Mouse (Mus musculus) hindbrain, embryonic 13.5 days (tissue): ENCODE results near the gene Tomm34. TPM values are rescaled to one million over a fixed set of nuclear protein-coding genes. Genes with fewer than 3 reads are reported as not detected.
A peak's percentile ranks its signal among the peaks of the same experiment; 100 is the strongest.
"Not testable (repeated sequence)": the region's sequence is repeated elsewhere in the genome, so short reads cannot be mapped to it uniquely, and the experiment has no call there.

Source experiments
- ATAC-seq: fragments of 200-750 bp; cut with Nextera tagmentation; 2 replicates; pipeline ENCODE4 v1.8.0; 2017; ENCODE audit warnings: moderate TSS enrichment; ENCODE audit not compliant: low FRiP score
- H3K27ac ChIP-seq: fragments of 300-500 bp; sonication (generic); 2 replicates; pipeline ENCODE4 v1.5.1; 2015; ENCODE audit warnings: inconsistent platforms, mild to moderate bottlenecking, moderate library complexity
- H3K27me3 ChIP-seq: fragments of 300-500 bp; sonication (generic); 2 replicates; pipeline ENCODE4 v1.6.1; 2015; ENCODE audit warnings: mild to moderate bottlenecking, inconsistent platforms
- H3K36me3 ChIP-seq: fragments of 300-500 bp; sonication (generic); 2 replicates; pipeline ENCODE4 v1.6.1; 2015; ENCODE audit warnings: mild to moderate bottlenecking, inconsistent platforms
- H3K4me1 ChIP-seq: fragments of 300-500 bp; sonication (generic); replicated peaks from 2 replicates; pipeline ENCODE4 v1.6.1; 2015; ENCODE audit warnings: inconsistent platforms
- H3K4me2 ChIP-seq: fragments of 300-500 bp; sonication (generic); 2 replicates; pipeline ENCODE4 v1.6.1; 2015; ENCODE audit warnings: inconsistent platforms, mild to moderate bottlenecking, moderate library complexity
- H3K4me3 ChIP-seq: fragments of 300-500 bp; sonication (generic); 2 replicates; pipeline ENCODE4 v1.5.1; 2015; ENCODE audit warnings: mild to moderate bottlenecking, inconsistent platforms
- H3K9ac ChIP-seq: fragments of 300-500 bp; sonication (generic); 2 replicates; pipeline ENCODE4 v1.6.1; 2015; ENCODE audit warnings: mild to moderate bottlenecking, inconsistent platforms
- H3K9me3 ChIP-seq: fragments of 300-500 bp; sonication (generic); 2 replicates; pipeline ENCODE4 v1.6.1; 2016; ENCODE audit warnings: inconsistent platforms
- WGBS: fragments of 180-500 bp; shearing (Covaris S2); methylation state at CpG from one replicate; pipeline ENCODE4 v1.1.7; 2015; 5-methylcytosine and 5-hydroxymethylcytosine counted together
- polyA plus RNA-seq: library from polyadenylated mRNA; unstranded; fragments of >200 nt; fragmentation: Nextera tagmentation; extraction: Ambion mirVana; gene quantifications from 2 replicates; pipeline ENCODE4 v1.2.1, GENCODE M21; 2015

Tomm34 gene
- polyA plus RNA-seq, 1 experiment from 2014 or later, result 47.1 TPM

DNA sequence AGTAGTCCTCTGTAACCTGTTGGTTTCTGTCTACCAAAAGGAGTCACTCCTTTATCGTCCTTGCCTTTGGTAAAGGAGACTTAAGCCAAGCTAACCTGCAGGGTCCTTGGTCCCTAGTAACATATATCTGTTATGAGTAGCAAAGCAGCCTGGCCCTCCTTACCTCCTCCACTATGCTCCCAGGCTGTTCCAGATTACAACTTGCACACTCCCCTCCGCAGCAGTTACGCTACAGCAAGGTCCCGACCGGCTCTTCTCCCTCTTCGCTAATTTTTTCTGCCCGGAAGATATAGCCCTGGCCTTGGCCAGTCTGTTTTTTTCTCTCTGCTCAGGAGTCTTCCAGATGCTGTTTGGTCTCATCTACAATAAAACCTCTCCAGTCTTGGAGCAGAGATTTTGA is 2.2 kb upstream of the Tomm34 start:
- no peaks in the 10 kb centered on the region for H3K27me3 ChIP-seq
- WGBS, result 90% methylated on average over 7 of the region's 7 CpGs
- no peak overlapping the region for H3K9ac ChIP-seq
- peaks cover 34% of the 10 kb centered on the region for H3K4me1 ChIP-seq
- no peak overlapping the region for H3K4me3 ChIP-seq
- ATAC-seq, result no peak
- no peaks in the 10 kb centered on the region for H3K36me3 ChIP-seq
- H3K27ac ChIP-seq, result no peak overlapping the region
- no peak overlapping the region for H3K4me2 ChIP-seq
- no peaks in the 10 kb centered on the region for H3K9me3 ChIP-seq

DNA sequence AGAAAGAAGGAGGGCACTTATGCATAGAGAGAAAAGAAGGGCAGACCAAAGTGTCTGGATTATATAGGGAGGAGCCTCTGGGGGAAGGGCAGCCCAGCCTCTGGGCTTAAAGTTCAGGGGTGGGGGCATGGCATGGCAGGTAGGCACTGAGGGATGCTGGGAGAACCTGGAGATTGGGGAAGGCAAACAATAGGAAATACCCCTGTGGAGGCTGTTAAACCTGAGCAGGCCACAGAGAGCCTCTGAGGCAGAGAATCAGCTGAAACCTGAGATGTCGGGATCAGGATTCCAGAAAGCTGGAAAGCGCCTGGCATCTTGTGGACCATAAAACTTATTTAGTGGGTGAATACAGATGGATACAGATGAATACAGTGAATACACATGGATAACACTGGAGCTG is 1.1 kb upstream of the Tomm34 start:
- H3K4me2 ChIP-seq, result no peak overlapping the region
- no peak overlapping the region for H3K27ac ChIP-seq
- no peak overlapping the region for H3K9ac ChIP-seq
- no peaks in the 10 kb centered on the region for H3K27me3 ChIP-seq
- ATAC-seq, result no peak
- 0 out of 2 replicates have a peak, but pooled peaks cover under 1% of the 10 kb centered on the region for H3K36me3 ChIP-seq
- H3K4me3 ChIP-seq, result no peak overlapping the region
- H3K4me1 ChIP-seq, result peaks cover 37% of the 10 kb centered on the region
- WGBS, result 81% methylated on average over 2 of the region's 2 CpGs
- no peaks in the 10 kb centered on the region for H3K9me3 ChIP-seq

GRCm38 (mm10) chr2:164071437-164071820 is 460 bp upstream of the Tomm34 start:
- H3K27me3 ChIP-seq, H3K36me3 ChIP-seq, H3K9me3 ChIP-seq, ATAC-seq: not testable (repeated sequence)
- WGBS, result 81% methylated on average over 11 of the region's 11 CpGs
- Histone ChIP-seq H3K4me1 (peaks cover 37% of the 10 kb centered on the region), H3K27ac (peak overlapping the region; percentile 91), H3K4me2 (peak overlapping the region; percentile 91), H3K4me3 (peak overlapping the region; percentile 97), H3K9ac (0 out of 2 replicates have a peak overlapping the region, but pooled peaks have one; percentile 89)

DNA sequence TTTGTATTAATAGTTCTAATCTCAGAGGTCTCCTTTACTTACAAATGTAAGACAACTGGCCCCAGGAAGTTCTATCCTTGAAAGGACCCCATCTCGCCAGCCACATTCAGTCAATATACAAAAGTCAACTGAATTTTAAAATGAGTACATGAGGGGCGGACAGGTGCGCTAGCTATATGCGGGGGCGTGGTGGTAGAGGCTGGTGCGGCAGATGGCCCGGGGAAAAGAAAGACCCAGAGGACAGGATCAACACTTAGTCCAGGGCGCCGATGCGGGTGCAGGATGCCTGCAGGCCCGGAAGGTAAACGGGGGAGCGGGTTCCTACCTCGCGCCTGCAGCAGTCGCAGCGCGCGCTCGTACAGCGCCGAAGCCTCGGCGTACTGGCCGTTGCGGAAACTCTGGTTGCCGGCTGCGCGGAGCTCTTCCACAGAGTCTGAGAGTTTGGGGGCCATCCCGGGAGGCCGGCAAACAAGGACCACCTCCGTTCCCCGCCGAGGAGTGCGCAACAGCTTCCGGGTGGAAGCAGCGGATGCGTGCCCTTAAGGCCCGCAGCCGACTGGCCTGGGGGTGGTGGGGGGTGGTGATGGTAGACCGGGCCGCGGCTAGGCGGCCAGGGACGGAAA is 716 bp downstream of the Tomm34 start, which contains the start of gene Stk4:
Gene Stk4 (plus strand): TSS at position 181 of the 623 bp plus-strand sequence.
- WGBS, result under 1% methylated on average over 45 of the region's 45 CpGs
- peaks cover 17% of the 10 kb centered on the region for H3K36me3 ChIP-seq

GRCm38 (mm10) chr2:164059634-164060235 is 11.2 kb downstream of the Tomm34 start:
- Histone ChIP-seq H3K4me1 (no peaks in the 10 kb centered on the region), H3K9ac (no peak overlapping the region), H3K9me3 (no peaks in the 10 kb centered on the region), H3K27ac (no peak overlapping the region), H3K4me3 (no peak overlapping the region), H3K36me3 (peaks cover 90% of the 10 kb centered on the region), H3K4me2 (no peak overlapping the region), H3K27me3 (no peaks in the 10 kb centered on the region)
- WGBS, result 92% methylated on average over 8 of the region's 8 CpGs
- ATAC-seq, result no peak

More for the DNA sequence above, 716 bp downstream of the Tomm34 start, which contains the start of gene Stk4:
- peak; percentile 50 for ATAC-seq
- Histone ChIP-seq H3K27ac (peak within 1 kb of the TSS; percentile 91), H3K9ac (peak within 1 kb of the TSS; percentile 89), H3K4me2 (peak within 1 kb of the TSS; percentile 91), H3K27me3 (no peaks in the 10 kb centered on the region), H3K9me3 (no peaks in the 10 kb centered on the region), H3K4me3 (peak within 1 kb of the TSS; percentile 97), H3K4me1 (peaks cover 32% of the 10 kb centered on the region)

DNA sequence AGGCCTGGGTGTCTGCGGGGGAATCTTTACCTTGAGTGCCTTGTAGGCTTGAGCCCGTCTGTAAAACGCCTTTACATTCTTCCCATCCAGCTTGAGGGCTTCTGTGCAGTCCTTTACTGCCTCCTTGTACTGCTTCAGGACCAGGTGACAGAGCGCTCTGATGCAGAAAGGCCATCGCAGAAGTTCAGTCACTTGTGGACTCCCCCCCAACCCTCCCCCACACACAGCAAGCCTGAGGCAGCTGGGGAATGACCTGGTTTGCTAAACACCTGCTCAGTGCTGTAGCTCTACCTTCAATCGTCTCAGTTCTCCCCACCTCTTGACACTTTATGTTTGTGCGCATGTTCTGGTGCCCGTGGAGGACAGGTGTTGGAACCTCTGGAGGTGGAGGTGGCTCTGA is 16.3 kb downstream of the Tomm34 start:
- no peak overlapping the region for H3K9ac ChIP-seq
- H3K36me3 ChIP-seq, result peaks cover 80% of the 10 kb centered on the region
- WGBS, result 96% methylated on average over 8 of the region's 8 CpGs
- H3K4me3 ChIP-seq, result no peak overlapping the region
- no peak for ATAC-seq
- no peak overlapping the region for H3K27ac ChIP-seq
- no peaks in the 10 kb centered on the region for H3K4me1 ChIP-seq
- no peaks in the 10 kb centered on the region for H3K9me3 ChIP-seq
- no peaks in the 10 kb centered on the region for H3K27me3 ChIP-seq
- H3K4me2 ChIP-seq, result no peak overlapping the region

DNA sequence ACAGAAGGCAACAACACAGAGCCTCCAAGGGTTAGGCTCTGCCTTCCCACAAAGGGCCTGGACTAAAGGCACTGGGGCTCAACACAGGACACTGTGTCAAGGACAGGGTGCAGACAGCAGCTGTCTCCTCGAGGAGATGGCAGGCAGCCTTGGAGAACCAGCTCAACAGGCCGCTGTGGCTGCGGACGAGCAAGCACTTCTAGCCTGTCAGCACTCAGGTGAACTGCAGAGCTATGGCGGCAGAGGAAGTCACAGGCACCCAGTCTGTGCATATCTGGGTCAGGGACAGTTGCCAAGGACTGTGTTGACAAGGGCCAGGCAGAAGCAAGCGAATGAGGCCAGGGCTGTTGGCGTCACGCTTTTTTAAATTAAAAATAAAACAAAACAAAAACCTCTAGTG is 17.2 kb downstream of the Tomm34 start:
- Histone ChIP-seq H3K4me1 (no peaks in the 10 kb centered on the region), H3K36me3 (peaks cover 71% of the 10 kb centered on the region), H3K4me2 (no peak overlapping the region), H3K27ac (no peak overlapping the region), H3K9me3 (no peaks in the 10 kb centered on the region), H3K9ac (no peak overlapping the region), H3K27me3 (no peaks in the 10 kb centered on the region), H3K4me3 (no peak overlapping the region)
- WGBS, result 94% methylated on average over 8 of the region's 8 CpGs
- no peak for ATAC-seq

GRCm38 (mm10) chr2:164047197-164047690 is 23.7 kb downstream of the Tomm34 start:
- Histone ChIP-seq H3K27me3 (no peaks in the 10 kb centered on the region), H3K4me2 (peak overlapping the region; percentile 47), H3K4me1 (peaks cover 3% of the 10 kb centered on the region), H3K36me3 (peaks cover 17% of the 10 kb centered on the region), H3K4me3 (peak overlapping the region; percentile 29), H3K9me3 (no peaks in the 10 kb centered on the region), H3K27ac (no peak overlapping the region), H3K9ac (no peak overlapping the region)
- 5% methylated on average over 12 of the region's 16 CpGs for WGBS
- ATAC-seq, result no peak; the same call in 1 of the 2 replicates

DNA sequence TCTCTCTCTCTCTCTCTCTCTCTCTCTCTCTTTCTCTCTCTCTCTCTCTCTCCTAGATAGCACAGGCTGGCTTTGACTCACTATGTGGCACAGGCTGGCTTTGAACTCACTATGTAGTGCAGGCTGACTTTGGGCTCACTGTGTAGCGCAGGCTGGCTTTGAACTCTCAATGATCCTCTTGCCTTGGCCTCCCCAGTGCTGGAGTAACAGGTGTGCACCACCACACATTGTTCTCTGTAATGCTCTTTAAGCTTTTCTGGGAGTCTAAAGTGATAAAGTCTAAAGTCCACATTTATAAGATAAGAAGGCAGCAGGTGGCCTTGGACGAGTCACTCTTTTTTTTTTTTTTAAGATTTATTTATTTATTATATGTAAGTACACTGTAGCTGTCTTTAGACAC is 29.4 kb downstream of the Tomm34 start:
- Histone ChIP-seq H3K4me2 (no peak overlapping the region), H3K27me3 (no peaks in the 10 kb centered on the region), H3K36me3 (no peaks in the 10 kb centered on the region), H3K4me3 (no peak overlapping the region), H3K4me1 (no peaks in the 10 kb centered on the region; the same call in 1 of the 2 replicates), H3K9me3 (no peaks in the 10 kb centered on the region), H3K27ac (no peak overlapping the region), H3K9ac (no peak overlapping the region)
- no peak for ATAC-seq
- WGBS, result 95% methylated on average over 2 of the region's 2 CpGs

- H3K4me2 ChIP-seq, result no peak overlapping the region
- no peaks in the 10 kb centered on the region; the same call in 1 of the 2 replicates for H3K4me1 ChIP-seq
- no peaks in the 10 kb centered on the region for H3K27me3 ChIP-seq
- H3K4me3 ChIP-seq, result no peak overlapping the region
- no peak overlapping the region for H3K27ac ChIP-seq
- no peak overlapping the region for H3K9ac ChIP-seq
- no peak for ATAC-seq
- WGBS, result 90% methylated on average over 6 of the region's 6 CpGs
- H3K9me3 ChIP-seq, result no peaks in the 10 kb centered on the region
- H3K36me3 ChIP-seq, result no peaks in the 10 kb centered on the region
These were observed 30.0 kb downstream of the Tomm34 start for GRCm38 (mm10) chr2:164040949-164041348.

GRCm38 (mm10) chr2:164038407-164039028 is 32.5 kb downstream of the Tomm34 start:
- H3K4me2 ChIP-seq, result no peak overlapping the region
- no peak overlapping the region for H3K4me3 ChIP-seq
- H3K27me3 ChIP-seq, result no peaks in the 10 kb centered on the region
- no peak overlapping the region for H3K27ac ChIP-seq
- no peaks in the 10 kb centered on the region for H3K36me3 ChIP-seq
- H3K9me3 ChIP-seq, result no peaks in the 10 kb centered on the region
- 96% methylated on average over 1 of the region's 1 CpGs for WGBS
- no peaks in the 10 kb centered on the region; the same call in 1 of the 2 replicates for H3K4me1 ChIP-seq
- no peak overlapping the region for H3K9ac ChIP-seq
- ATAC-seq, result peak; percentile 36; the same call in 1 of the 2 replicates

GRCm38 (mm10) chr2:164036520-164037019 is 34.4 kb downstream of the Tomm34 start:
- H3K4me3 ChIP-seq, result no peak overlapping the region
- WGBS, result 57% methylated on average over 10 of the region's 10 CpGs
- no peaks in the 10 kb centered on the region for H3K9me3 ChIP-seq
- ATAC-seq, result no peak
- H3K4me1 ChIP-seq, result no peaks in the 10 kb centered on the region; the same call in 1 of the 2 replicates
- H3K27me3 ChIP-seq, result no peaks in the 10 kb centered on the region
- no peaks in the 10 kb centered on the region for H3K36me3 ChIP-seq
- H3K9ac ChIP-seq, result no peak overlapping the region
- no peak overlapping the region for H3K27ac ChIP-seq
- H3K4me2 ChIP-seq, result no peak overlapping the region
